19 mouse cellular contexts compared by ENCODE assay signal in genomic region chr5:52457154-52457553, GRCm38 (mm10).
"Had no signal": no experiment of that assay in that cellular context is flagged by ENCODE, and none has a peak within 500 bp of the region (broad histone marks: within the 10 kb centered on the region; RNA-seq: fewer than 3 reads in every experiment).

No protein-coding gene starts in this region.

- H3K4me3 ChIP-seq: layer of hippocampus, adult 2 months; limb, embryonic 10.5 days; limb, embryonic 13.5 days; liver, embryonic 12.5 days; liver, embryonic 15.5 days; lung, embryonic 15.5 days; midbrain, embryonic 13.5 days; neural tube, embryonic 12.5 days; neural tube, embryonic 15.5 days had no signal

- DNase-seq: kidney, adult 18-20 months; kidney, adult 9 months; kidney, postnatal 14 days; layer of hippocampus, adult 9-11 months; liver; lung, adult 18-20 months; lung, postnatal 10 days; lung, postnatal 36 days; thymus, adult 18-20 months; thymus, postnatal 36 days had no signal

- H3K9me3 ChIP-seq: limb, embryonic 10.5 days; limb, embryonic 13.5 days; liver, embryonic 12.5 days; liver, embryonic 15.5 days; lung, embryonic 15.5 days; midbrain, embryonic 13.5 days; neural tube, embryonic 12.5 days; neural tube, embryonic 15.5 days had no signal

- H3K4me1 ChIP-seq: limb, embryonic 10.5 days; limb, embryonic 13.5 days; liver, embryonic 12.5 days; liver, embryonic 15.5 days; lung, embryonic 15.5 days; midbrain, embryonic 13.5 days; neural tube, embryonic 12.5 days; neural tube, embryonic 15.5 days had no signal

- H3K27ac ChIP-seq: layer of hippocampus, adult 2 months; limb, embryonic 10.5 days; limb, embryonic 13.5 days; liver, embryonic 12.5 days; liver, embryonic 15.5 days; lung, embryonic 15.5 days; midbrain, embryonic 13.5 days; neural tube, embryonic 12.5 days; neural tube, embryonic 15.5 days had no signal

- H3K9ac ChIP-seq: limb, embryonic 13.5 days; liver, embryonic 12.5 days; liver, embryonic 15.5 days; lung, embryonic 15.5 days; midbrain, embryonic 13.5 days; neural tube, embryonic 12.5 days; neural tube, embryonic 15.5 days had no signal

- H3K36me3 ChIP-seq: limb, embryonic 10.5 days; limb, embryonic 13.5 days; liver, embryonic 12.5 days; liver, embryonic 15.5 days; lung, embryonic 15.5 days; midbrain, embryonic 13.5 days; neural tube, embryonic 12.5 days; neural tube, embryonic 15.5 days had no signal

- H3K27me3 ChIP-seq: limb, embryonic 13.5 days; liver, embryonic 12.5 days; liver, embryonic 15.5 days; lung, embryonic 15.5 days; midbrain, embryonic 13.5 days; neural tube, embryonic 12.5 days; neural tube, embryonic 15.5 days had no signal

- ATAC-seq: liver, embryonic 12.5 days; midbrain, embryonic 13.5 days had no signal

- H3K4me2 ChIP-seq: limb, embryonic 13.5 days; liver, embryonic 12.5 days; liver, embryonic 15.5 days; lung, embryonic 15.5 days; midbrain, embryonic 13.5 days; neural tube, embryonic 12.5 days; neural tube, embryonic 15.5 days had no signal
